Mouse (Mus musculus) liver, embryonic 13.5 days (tissue): ENCODE measurements around the gene Got1. TPM values are rescaled to one million over a fixed set of nuclear protein-coding genes. Genes with fewer than 3 reads are reported as not detected.

Experiments used
- ATAC-seq: fragments of 200-750 bp; cut with Nextera tagmentation; 2 replicates; pipeline ENCODE4 v1.8.0; 2017; ENCODE audit warnings: low read depth, mild to moderate bottlenecking, moderate number of reproducible peaks, moderate library complexity
- DNase-seq: peaks from one replicate; pipeline ENCODE4 v3.0.0; 2022
- H3K27ac ChIP-seq: fragments of 300-500 bp; sonication (generic); 2 replicates; pipeline ENCODE4 v1.5.1; 2015; ENCODE audit warnings: moderate library complexity, mild to moderate bottlenecking, inconsistent platforms
- H3K27me3 ChIP-seq: fragments of 300-500 bp; sonication (generic); 2 replicates; pipeline ENCODE4 v1.6.1; 2015; ENCODE audit warnings: mild to moderate bottlenecking, inconsistent platforms
- H3K36me3 ChIP-seq: fragments of 300-500 bp; sonication (generic); 2 replicates; pipeline ENCODE4 v1.6.1; 2015; ENCODE audit warnings: mild to moderate bottlenecking, inconsistent platforms
- H3K4me1 ChIP-seq: fragments of 300-500 bp; sonication (generic); replicated peaks from 2 replicates; pipeline ENCODE4 v1.6.1; 2015; ENCODE audit warnings: inconsistent platforms
- H3K4me2 ChIP-seq: fragments of 300-500 bp; sonication (generic); 2 replicates; pipeline ENCODE4 v1.6.1; 2015; ENCODE audit warnings: inconsistent platforms, mild to moderate bottlenecking, moderate library complexity
- H3K4me3 ChIP-seq: fragments of 300-500 bp; sonication (generic); replicated peaks from 2 replicates; pipeline ENCODE4 v1.5.1; 2015; ENCODE audit warnings: mild to moderate bottlenecking, inconsistent platforms
- H3K9ac ChIP-seq: fragments of 300-500 bp; sonication (generic); 2 replicates; pipeline ENCODE4 v1.6.1; 2015; ENCODE audit warnings: mild to moderate bottlenecking, inconsistent platforms
- H3K9me3 ChIP-seq: fragments of 300-500 bp; sonication (generic); replicated peaks from 2 replicates; pipeline ENCODE4 v1.6.1; 2016; ENCODE audit warnings: inconsistent platforms
- WGBS: fragments of 180-500 bp; shearing (Covaris S2); methylation state at CpG from one replicate; pipeline ENCODE4 v1.1.7; 2015; ENCODE audit not compliant: insufficient replicate concordance; 5-methylcytosine and 5-hydroxymethylcytosine counted together
- polyA plus RNA-seq: library from polyadenylated mRNA; unstranded; fragments of >200 nt; fragmentation: Nextera tagmentation; extraction: Ambion mirVana; gene quantifications from 2 replicates; pipeline ENCODE4 v1.2.1, GENCODE M21; 2015

Got1 gene
- polyA plus RNA-seq = 22.0 and 24.0 TPM in 2 replicates

GRCm38 (mm10) chr19:43524187-43525103 lies at the start of gene Got1:
Gene Got1, minus strand, starts transcription at chr19:43524605.
- Histone ChIP-seq H3K27me3 (no peaks in the 10 kb centered on the region; the same call in 1 of the 2 replicates), H3K4me1 (peaks cover 52% of the 10 kb centered on the region)
- under 1% methylated on average over 58 of the region's 58 CpGs for WGBS

GRCm38 (mm10) chr19:43570831-43571790 lies 46.7 kb upstream of the Got1 start:
- Histone ChIP-seq H3K4me1 (peaks cover 4% of the 10 kb centered on the region; the same call in 1 of the 2 replicates), H3K27me3 (peaks cover 79% of the 10 kb centered on the region), H3K27ac (no peak overlapping the region), H3K36me3 (no peaks in the 10 kb centered on the region), H3K9ac (no peak overlapping the region), H3K4me3 (peak overlapping the region; percentile 43), H3K4me2 (peak overlapping the region; percentile 66), H3K9me3 (no peaks in the 10 kb centered on the region)
- no peak for ATAC-seq
- 12% methylated on average over 32 of the region's 32 CpGs for WGBS
- DNase-seq = peak; percentile 49

More at GRCm38 (mm10) chr19:43524187-43525103, at the start of gene Got1:
- Histone ChIP-seq H3K9me3 (no peaks in the 10 kb centered on the region), H3K9ac (peak within 1 kb of the TSS; percentile 81), H3K4me3 (peak within 1 kb of the TSS; percentile 76), H3K27ac (peak within 1 kb of the TSS; percentile 63), H3K4me2 (peak within 1 kb of the TSS; percentile 94), H3K36me3 (no peaks in the 10 kb centered on the region)
- ATAC-seq (peak; percentile 98), DNase-seq (peak; percentile 92)

- WGBS = 57% methylated on average over 6 of the region's 6 CpGs
- no peak overlapping the region for H3K4me2 ChIP-seq
Observed at GRCm38 (mm10) chr19:43569133-43569532, 44.7 kb upstream of the Got1 start.

DNA sequence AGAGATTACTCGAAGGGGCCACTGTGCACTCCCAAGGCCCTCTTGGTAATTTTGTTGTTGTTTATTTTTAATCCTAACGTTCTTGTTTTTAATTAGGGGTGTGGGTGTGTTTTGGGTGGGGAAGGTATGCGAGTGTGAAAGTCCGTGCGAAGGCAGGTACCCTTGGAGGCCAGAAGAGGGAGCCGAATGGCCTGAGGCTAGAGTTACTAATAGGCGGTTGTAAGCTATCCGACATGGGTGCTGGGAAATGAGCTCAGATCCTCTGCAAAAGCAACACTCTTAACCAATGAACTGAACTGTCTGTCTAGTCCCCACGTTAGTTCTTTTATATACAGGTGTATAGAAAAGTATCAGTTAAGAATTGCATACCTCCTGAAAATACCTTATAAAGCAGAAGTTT lies 43.9 kb upstream of the Got1 start:
- ATAC-seq (no peak), DNase-seq (no peak)
- Histone ChIP-seq H3K9ac (no peak overlapping the region), H3K36me3 (no peaks in the 10 kb centered on the region), H3K4me2 (no peak overlapping the region), H3K4me1 (peaks cover 4% of the 10 kb centered on the region; the same call in 1 of the 2 replicates), H3K27me3 (peaks cover 68% of the 10 kb centered on the region), H3K27ac (no peak overlapping the region), H3K4me3 (no peak overlapping the region), H3K9me3 (no peaks in the 10 kb centered on the region)
- 39% methylated on average over 9 of the region's 9 CpGs for WGBS

More at GRCm38 (mm10) chr19:43569133-43569532, 44.7 kb upstream of the Got1 start:
- no peak overlapping the region for H3K27ac ChIP-seq
- no peak overlapping the region for H3K9ac ChIP-seq
- H3K27me3 ChIP-seq = peaks cover 76% of the 10 kb centered on the region
- no peaks in the 10 kb centered on the region for H3K36me3 ChIP-seq
- no peak overlapping the region for H3K4me3 ChIP-seq
- H3K9me3 ChIP-seq = no peaks in the 10 kb centered on the region
- H3K4me1 ChIP-seq = peaks cover 4% of the 10 kb centered on the region; the same call in 1 of the 2 replicates
- no peak for DNase-seq
- no peak for ATAC-seq

- Histone ChIP-seq H3K27me3 (peaks cover 25% of the 10 kb centered on the region), H3K4me3 (no peak overlapping the region), H3K9me3 (no peaks in the 10 kb centered on the region), H3K4me2 (no peak overlapping the region), H3K27ac (no peak overlapping the region), H3K4me1 (no peaks in the 10 kb centered on the region), H3K36me3 (no peaks in the 10 kb centered on the region), H3K9ac (no peak overlapping the region)
- ATAC-seq = no peak
- DNase-seq = no peak
- WGBS = 66% methylated on average over 5 of the region's 5 CpGs
Observed at GRCm38 (mm10) chr19:43563166-43563565, 38.8 kb upstream of the Got1 start.

GRCm38 (mm10) chr19:43561841-43562240 lies 37.4 kb upstream of the Got1 start:
- H3K27me3 ChIP-seq = peaks cover 12% of the 10 kb centered on the region
- H3K4me2 ChIP-seq = no peak overlapping the region
- H3K27ac ChIP-seq = no peak overlapping the region
- ATAC-seq (no peak), DNase-seq (no peak)
- no peaks in the 10 kb centered on the region for H3K4me1 ChIP-seq
- no peak overlapping the region for H3K9ac ChIP-seq
- 68% methylated on average over 4 of the region's 4 CpGs for WGBS
- no peaks in the 10 kb centered on the region for H3K36me3 ChIP-seq
- no peaks in the 10 kb centered on the region for H3K9me3 ChIP-seq
- H3K4me3 ChIP-seq = no peak overlapping the region

DNA sequence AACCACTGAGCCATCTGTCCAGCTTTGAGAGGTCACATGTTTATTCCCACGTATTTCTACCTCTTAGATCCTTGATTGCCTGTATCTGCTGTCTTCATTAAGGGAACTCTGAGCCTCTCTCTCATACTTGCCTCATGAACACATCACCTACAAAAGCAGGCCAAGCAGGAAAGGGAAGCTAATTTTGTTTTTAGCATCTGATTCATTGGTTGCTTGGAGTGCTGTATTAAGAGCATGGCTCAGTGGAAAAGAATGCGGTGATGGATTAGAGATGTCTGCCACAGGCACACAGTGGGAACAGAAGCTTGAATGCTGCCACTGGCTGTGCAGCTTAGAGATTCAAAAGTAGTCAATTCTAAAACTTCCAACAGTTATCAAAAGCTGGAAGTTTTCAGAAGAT lies 35.8 kb upstream of the Got1 start:
- no peak overlapping the region for H3K4me3 ChIP-seq
- H3K9ac ChIP-seq = no peak overlapping the region
- H3K36me3 ChIP-seq = no peaks in the 10 kb centered on the region
- H3K9me3 ChIP-seq = no peaks in the 10 kb centered on the region
- no peaks in the 10 kb centered on the region for H3K4me1 ChIP-seq
- 64% methylated on average over 2 of the region's 2 CpGs for WGBS
- DNase-seq (no peak), ATAC-seq (no peak)
- peaks cover 5% of the 10 kb centered on the region; the same call in 1 of the 2 replicates for H3K27me3 ChIP-seq
- no peak overlapping the region for H3K27ac ChIP-seq
- no peak overlapping the region for H3K4me2 ChIP-seq

DNA sequence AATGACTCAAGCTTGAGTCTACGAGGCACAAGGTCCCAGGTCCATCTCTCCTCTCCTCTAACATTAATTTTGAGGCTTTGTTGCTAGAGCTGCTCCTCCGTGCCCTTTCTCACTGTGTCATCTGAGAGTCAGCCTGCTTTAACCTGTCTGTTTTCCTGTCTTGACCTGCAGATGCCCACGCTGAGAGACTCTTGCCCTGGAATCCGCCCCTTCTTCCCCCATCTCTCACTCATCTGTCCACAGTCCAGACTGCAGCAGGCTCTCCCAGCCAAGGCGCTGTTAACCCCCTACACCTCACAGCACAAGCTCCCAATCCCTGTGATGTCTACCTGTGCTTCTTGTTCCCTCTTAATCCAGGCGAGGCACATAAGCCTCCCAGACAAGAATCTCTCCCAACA lies 27.1 kb upstream of the Got1 start:
- Histone ChIP-seq H3K4me3 (no peak overlapping the region), H3K4me2 (no peak overlapping the region), H3K27ac (no peak overlapping the region), H3K4me1 (no peaks in the 10 kb centered on the region), H3K9me3 (no peaks in the 10 kb centered on the region), H3K36me3 (no peaks in the 10 kb centered on the region), H3K27me3 (peaks cover 27% of the 10 kb centered on the region), H3K9ac (no peak overlapping the region)
- 58% methylated on average over 6 of the region's 6 CpGs for WGBS
- DNase-seq (no peak), ATAC-seq (no peak)

DNA sequence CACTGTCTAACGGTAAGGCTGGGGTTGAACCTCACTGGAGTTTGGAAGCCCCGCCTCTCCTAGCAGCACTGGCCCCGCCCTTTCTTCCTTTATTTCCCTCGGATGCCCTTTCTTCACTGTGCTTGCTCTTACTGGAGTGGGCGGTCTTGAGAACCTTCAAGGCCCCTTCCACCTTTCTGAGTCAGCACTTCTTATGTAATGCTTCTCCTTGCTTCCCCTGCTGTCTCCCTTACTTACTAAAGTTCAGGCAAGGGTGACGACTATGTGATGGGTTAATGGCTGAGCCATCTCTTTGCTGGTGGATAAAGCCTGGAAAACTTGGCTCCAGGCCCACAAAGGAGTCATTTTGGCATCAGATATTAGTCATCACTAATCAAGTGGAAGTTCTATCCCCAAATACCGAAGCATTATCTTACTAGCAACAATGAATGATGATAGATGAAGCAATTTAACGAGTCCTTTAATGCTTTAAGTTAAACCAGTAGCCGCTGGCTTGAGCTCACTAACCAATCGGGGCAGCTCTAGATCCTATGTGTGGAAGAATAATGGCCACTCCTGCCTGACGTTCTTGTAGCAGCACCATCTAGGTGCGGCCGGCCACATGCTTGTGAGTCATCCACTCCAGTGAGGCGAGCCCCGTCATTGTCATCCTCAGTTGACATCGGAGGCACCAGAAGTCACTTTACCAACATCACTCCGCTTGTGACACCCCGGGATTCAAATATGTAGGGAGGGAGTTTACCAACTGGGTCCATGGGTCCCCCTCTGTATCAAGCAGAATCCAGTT lies 26.5 kb upstream of the Got1 start:
- H3K27ac ChIP-seq = no peak overlapping the region
- no peak overlapping the region for H3K9ac ChIP-seq
- H3K9me3 ChIP-seq = no peaks in the 10 kb centered on the region
- ATAC-seq (no peak), DNase-seq (no peak)
- no peak overlapping the region for H3K4me2 ChIP-seq
- H3K27me3 ChIP-seq = peaks cover 33% of the 10 kb centered on the region
- WGBS = 67% methylated on average over 18 of the region's 18 CpGs
- no peaks in the 10 kb centered on the region for H3K36me3 ChIP-seq
- H3K4me3 ChIP-seq = no peak overlapping the region
- H3K4me1 ChIP-seq = no peaks in the 10 kb centered on the region

DNA sequence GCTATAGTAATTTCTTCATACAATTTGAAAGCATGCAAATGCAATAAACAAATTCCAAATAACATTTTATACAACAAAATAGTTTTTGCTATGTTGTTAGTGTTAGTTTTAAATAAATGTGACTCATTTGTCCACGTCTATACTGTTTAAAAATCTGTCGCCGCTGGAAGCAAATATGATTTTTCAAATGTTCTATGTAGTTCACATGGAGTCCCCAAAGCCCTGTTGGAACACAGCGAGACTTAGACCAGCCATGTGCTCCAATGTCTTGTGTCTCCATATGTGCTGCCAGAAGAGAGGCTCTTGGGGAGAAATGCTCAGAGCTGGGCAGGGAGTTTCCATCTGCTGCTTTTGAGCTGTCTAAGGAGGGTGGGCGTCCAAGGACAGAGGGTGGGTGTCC lies 23.7 kb upstream of the Got1 start:
- H3K9ac ChIP-seq = no peak overlapping the region
- no peaks in the 10 kb centered on the region for H3K4me1 ChIP-seq
- no peak overlapping the region for H3K4me2 ChIP-seq
- no peak for ATAC-seq
- no peak overlapping the region for H3K27ac ChIP-seq
- peaks cover 39% of the 10 kb centered on the region for H3K27me3 ChIP-seq
- no peaks in the 10 kb centered on the region for H3K36me3 ChIP-seq
- no peak for DNase-seq
- 73% methylated on average over 5 of the region's 5 CpGs for WGBS
- H3K9me3 ChIP-seq = no peaks in the 10 kb centered on the region
- no peak overlapping the region for H3K4me3 ChIP-seq
